Mouse (Mus musculus) liver, postnatal 0 days (tissue): ENCODE measurements around the gene Edil3. TPM values are rescaled to one million over a fixed set of nuclear protein-coding genes. Genes with fewer than 3 reads are reported as not detected.

ENCODE experiments used
- ATAC-seq: fragments of 200-750 bp; cut with Nextera tagmentation; 2 replicates; pipeline ENCODE4 v1.8.0; 2017; ENCODE audit warnings: mild to moderate bottlenecking, moderate library complexity
- DNase-seq: peaks from one replicate; pipeline ENCODE4 v3.0.0-alpha.2; 2016
- H3K27ac ChIP-seq: fragments of 300-500 bp; sonication (generic); 2 replicates; pipeline ENCODE4 v1.5.1; 2014; ENCODE audit warnings: antibody characterized with exemption, moderate library complexity, mild to moderate bottlenecking, low read depth
- H3K27me3 ChIP-seq: fragments of 300-500 bp; sonication (generic); 2 replicates; pipeline ENCODE4 v1.6.1; 2014; ENCODE audit warnings: low read length, control low read depth, mixed read lengths; ENCODE audit not compliant: insufficient read depth
- H3K36me3 ChIP-seq: fragments of 300-500 bp; sonication (generic); replicated peaks from 2 replicates; pipeline ENCODE4 v1.6.1; 2014; ENCODE audit warnings: mild to moderate bottlenecking, control low read depth, low read length, moderate library complexity, mixed read lengths; ENCODE audit not compliant: insufficient read depth
- H3K4me1 ChIP-seq: fragments of 300-500 bp; sonication (generic); 2 replicates; pipeline ENCODE4 v1.6.1; 2014; ENCODE audit warnings: antibody characterized with exemption, mild to moderate bottlenecking, control low read depth; ENCODE audit not compliant: insufficient read depth
- H3K4me2 ChIP-seq: fragments of 300-500 bp; sonication (generic); 2 replicates; pipeline ENCODE4 v1.6.1; 2014; ENCODE audit warnings: low read depth, mild to moderate bottlenecking, low read length, moderate library complexity, mixed read lengths
- H3K4me3 ChIP-seq: fragments of 300-500 bp; sonication (generic); 2 replicates; pipeline ENCODE4 v1.5.1; 2014; ENCODE audit warnings: low read depth, low read length
- H3K9ac ChIP-seq: fragments of 300-500 bp; sonication (generic); replicated peaks from 2 replicates; pipeline ENCODE4 v1.6.1; 2014; ENCODE audit warnings: mild to moderate bottlenecking, moderate library complexity
- H3K9me3 ChIP-seq: fragments of 300-500 bp; sonication (generic); 2 replicates; pipeline ENCODE4 v1.6.1; 2016; ENCODE audit warnings: mild to moderate bottlenecking, control low read depth, low read length, mixed read lengths
- CTCF ChIP-seq: sonication (generic); IDR thresholded peaks from 2 replicates; pipeline ENCODE4 v1.5.1; 2016; ENCODE audit warnings: antibody characterized with exemption, low read depth
- EP300 ChIP-seq: IDR thresholded peaks from 2 replicates; pipeline ENCODE4 v1.6.1; 2016; ENCODE audit warnings: antibody characterized with exemption, low read depth, mild to moderate bottlenecking
- WGBS: fragments of 180-500 bp; shearing (Covaris S2); extraction: QIAGEN DNeasy Blood & Tissue Kit; methylation state at CpG from one replicate; pipeline ENCODE4 v1.1.7; 2014; ENCODE audit not compliant: insufficient replicate concordance; 5-methylcytosine and 5-hydroxymethylcytosine counted together
- polyA plus RNA-seq: library from polyadenylated mRNA; unstranded; fragments of >200 nt; fragmentation: Nextera tagmentation; extraction: Ambion mirVana; gene quantifications from 2 replicates; pipeline ENCODE4 v1.2.1, GENCODE M21; 2015

Edil3 gene
- polyA plus RNA-seq, 1 experiment from 2014 or later, result 0.06 TPM

GRCm38 (mm10) chr13:89371656-89372240, 550.5 kb downstream of the Edil3 start:
- H3K4me3 ChIP-seq, result no peak overlapping the region
- no peak overlapping the region for H3K27ac ChIP-seq
- no peak overlapping the region for H3K4me2 ChIP-seq
- H3K9me3 ChIP-seq, result no peaks in the 10 kb centered on the region
- WGBS, result 80% methylated on average over 5 of the region's 5 CpGs
- H3K4me1 ChIP-seq, result no peaks in the 10 kb centered on the region
- no peak for TF ChIP-seq EP300
- TF ChIP-seq CTCF, result no peak
- ATAC-seq (no peak), DNase-seq (no peak)
- no peaks in the 10 kb centered on the region for H3K36me3 ChIP-seq
- H3K9ac ChIP-seq, result no peak overlapping the region
- H3K27me3 ChIP-seq, result no peaks in the 10 kb centered on the region
